Mouse (Mus musculus) myocyte (in vitro differentiated cells): ENCODE measurements around the gene Espnl.

Source experiments
- POLR2A ChIP-seq: IDR thresholded peaks from one replicate; pipeline ENCODE4 v1.6.1; 2011; ENCODE audit warnings: low read depth, mild to moderate bottlenecking, control low read depth, moderate library complexity; ENCODE audit not compliant: insufficient read length
- TCF12 ChIP-seq: IDR thresholded peaks from one replicate; pipeline ENCODE4 v1.6.1; 2011; ENCODE audit warnings: mild to moderate bottlenecking, control low read depth; ENCODE audit not compliant: poor library complexity, insufficient read depth, severe bottlenecking

GRCm38 (mm10) chr1:91313251-91313650, 8.6 kb upstream of the Espnl start:
- TF ChIP-seq POLR2A: no peak
- no peak for TF ChIP-seq TCF12
